Mouse (Mus musculus): ENCODE measurements around the gene Olfr963.

GRCm38 (mm10) chr9:39678557-39678956 lies 11.6 kb downstream of the Olfr963 start:
- TF ChIP-seq CTCF (IDR thresholded peaks at IDR 0.05; ENCODE audit: extremely low read depth, insufficient read depth, low read length) (no peak), POLR2A (IDR thresholded peaks at IDR 0.05; ENCODE audit: extremely low read depth, insufficient read depth, low read length) (no peak)

Measured in cortical plate, adult 2 months (tissue).